Mouse (Mus musculus): Measurements from ENCODE around the gene Abhd2.

The Abhd2 gene

GRCm38 (mm10) chr7:79294449-79294980 lies 21.5 kb downstream of the Abhd2 start:
- DNase-seq: no peak

GRCm38 (mm10) chr7:79295196-79295826 lies 22.3 kb downstream of the Abhd2 start:
- peak; percentile 57 for DNase-seq

- DNase-seq: no peak
Measured at GRCm38 (mm10) chr7:79298681-79299080, 25.7 kb downstream of the Abhd2 start.

GRCm38 (mm10) chr7:79299548-79299947 lies 26.5 kb downstream of the Abhd2 start:
- no peak for DNase-seq

GRCm38 (mm10) chr7:79300432-79301151 lies 27.6 kb downstream of the Abhd2 start:
- DNase-seq: no peak

GRCm38 (mm10) chr7:79302145-79302544 lies 29.1 kb downstream of the Abhd2 start:
- DNase-seq: no peak

- no peak for DNase-seq
Measured at GRCm38 (mm10) chr7:79302586-79302985, 29.6 kb downstream of the Abhd2 start.

- no peak for DNase-seq
Measured at GRCm38 (mm10) chr7:79303183-79303761, 30.3 kb downstream of the Abhd2 start.

GRCm38 (mm10) chr7:79308455-79309030 lies 35.5 kb downstream of the Abhd2 start:
- DNase-seq: no peak

- no peak for DNase-seq
Measured at GRCm38 (mm10) chr7:79309247-79310190, 36.5 kb downstream of the Abhd2 start.

- DNase-seq: no peak
Measured at GRCm38 (mm10) chr7:79310191-79310555, 37.2 kb downstream of the Abhd2 start.

GRCm38 (mm10) chr7:79311420-79311988 lies 38.5 kb downstream of the Abhd2 start:
- DNase-seq: no peak

- DNase-seq: no peak
Measured at GRCm38 (mm10) chr7:79312246-79312645, 39.2 kb downstream of the Abhd2 start.

- no peak for DNase-seq
Measured at GRCm38 (mm10) chr7:79313519-79314059, 40.6 kb downstream of the Abhd2 start.

GRCm38 (mm10) chr7:79314517-79314916 lies 41.5 kb downstream of the Abhd2 start:
- DNase-seq: no peak

GRCm38 (mm10) chr7:79315149-79315548 lies 42.1 kb downstream of the Abhd2 start:
- DNase-seq: no peak

- no peak for DNase-seq
Measured at GRCm38 (mm10) chr7:79316069-79316695, 43.2 kb downstream of the Abhd2 start.

GRCm38 (mm10) chr7:79317576-79317975 lies 44.6 kb downstream of the Abhd2 start:
- DNase-seq: no peak

GRCm38 (mm10) chr7:79318110-79318801 lies 45.3 kb downstream of the Abhd2 start:
- DNase-seq: no peak

GRCm38 (mm10) chr7:79323855-79324254 lies 50.9 kb downstream of the Abhd2 start:
- DNase-seq: no peak

GRCm38 (mm10) chr7:79328769-79329168 lies 55.8 kb downstream of the Abhd2 start:
- no peak for DNase-seq

All from layer of hippocampus, adult 9-11 months (tissue).